Mouse (Mus musculus) adrenal gland, adult 18-20 months (tissue): ENCODE data around the gene Crebrf. TPM values are rescaled to one million over a fixed set of nuclear protein-coding genes. Genes with fewer than 3 reads are reported as not detected.

Source experiments
- DNase-seq, 2 experiments: peaks; one replicate each; pipeline ENCODE4 v3.0.0; 2021 to 2022; ENCODE audit warnings: low spot score in 2 of 2
- long read RNA-seq, 2 experiments: library from polyadenylated mRNA; stranded (forward); transcript quantifications; one replicate each; pipeline ENCODE4 v2.0.0; 2021
- total RNA-seq, 2 experiments: library from RNA; stranded (reverse); gene quantifications; 1 replicate in 1 of 2; 2 replicates in 1 of 2; pipeline ENCODE4 v1.2.3; 2021

The Crebrf gene
- 10 to 100 TPM; 60.9 to 62.2 TPM for total RNA-seq
- long read RNA-seq, experiment 1, full-length matches to known transcripts, result 1 of 7 reads
- long read RNA-seq, experiment 1, partial matches to known transcripts, result 2 of 7 reads
- long read RNA-seq, experiment 1, other reads (novel, unspliced or antisense), result 4 of 7 reads
- long read RNA-seq, experiment 2, full-length matches to known transcripts, result 10 of 20 reads
- long read RNA-seq, experiment 2, partial matches to known transcripts, result 2 of 20 reads
- long read RNA-seq, experiment 2, other reads (novel, unspliced or antisense), result 8 of 20 reads

DNA sequence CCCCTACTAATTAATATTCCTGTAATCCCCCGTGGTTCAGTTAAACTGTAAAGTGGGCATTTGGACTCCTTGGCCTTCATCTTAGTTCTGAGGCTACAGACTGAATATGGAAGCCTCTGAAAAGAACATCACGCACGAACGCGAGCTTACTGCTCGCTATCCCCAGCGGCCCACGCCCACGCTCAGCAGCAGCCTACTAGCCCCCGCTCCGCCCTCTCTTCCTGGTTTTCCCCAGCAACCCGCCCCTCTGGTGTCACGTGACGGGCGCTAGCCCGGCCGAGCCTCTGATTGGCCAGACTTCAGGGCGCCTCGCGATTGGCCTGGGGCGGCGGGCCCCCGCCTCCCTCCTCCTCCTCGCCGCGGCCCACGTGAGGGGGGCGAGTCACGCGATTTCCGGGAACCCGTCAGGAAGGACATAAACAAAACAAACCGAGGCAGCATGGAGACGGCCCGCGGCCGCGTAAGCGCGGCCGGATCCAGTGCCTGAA lies at the start of gene Crebrf:
Crebrf (plus strand) TSS at position 380 of the 488 bp plus-strand sequence.
- DNase-seq, result peak; percentile 96

DNA sequence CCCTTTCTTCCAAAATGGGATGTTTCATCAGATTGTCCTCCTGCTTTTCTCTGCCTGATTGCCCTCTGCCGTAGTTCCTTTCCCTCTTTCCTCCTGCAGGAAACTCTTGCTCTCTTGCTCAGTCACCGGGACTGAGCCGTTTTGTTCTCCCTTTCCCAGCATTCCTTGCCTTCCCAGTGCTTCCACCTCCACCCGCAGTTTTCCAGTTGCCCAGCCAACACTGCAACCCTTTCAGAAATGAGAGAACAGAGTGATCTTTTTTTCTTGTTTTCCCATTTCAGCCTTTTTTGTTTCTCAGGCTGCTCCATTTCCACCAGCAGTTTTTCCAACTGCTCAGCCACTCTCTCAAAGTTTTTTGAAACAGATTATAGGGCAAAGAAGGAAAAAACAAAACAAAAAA lies 44.2 kb upstream of the Crebrf start:
- no peak for DNase-seq

DNA sequence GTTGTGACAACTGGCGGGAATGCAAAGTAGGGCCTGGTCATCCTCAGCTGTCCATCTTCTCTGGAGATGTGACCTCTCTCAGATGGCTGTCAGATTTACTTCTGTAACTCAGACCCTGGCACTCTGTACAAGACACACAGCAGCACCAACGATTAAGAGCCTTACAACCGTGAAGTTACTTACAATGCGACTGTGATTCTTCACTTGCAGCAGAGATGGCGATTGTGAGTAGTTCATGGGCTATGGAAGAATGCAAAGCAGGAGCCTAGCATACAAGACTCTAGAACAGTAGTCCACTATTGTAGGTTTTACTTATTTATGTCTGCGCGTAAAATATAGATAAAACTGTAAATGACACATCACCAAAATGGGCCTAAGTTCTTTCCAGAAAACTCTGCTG lies 39.6 kb upstream of the Crebrf start:
- no peak for DNase-seq

DNA sequence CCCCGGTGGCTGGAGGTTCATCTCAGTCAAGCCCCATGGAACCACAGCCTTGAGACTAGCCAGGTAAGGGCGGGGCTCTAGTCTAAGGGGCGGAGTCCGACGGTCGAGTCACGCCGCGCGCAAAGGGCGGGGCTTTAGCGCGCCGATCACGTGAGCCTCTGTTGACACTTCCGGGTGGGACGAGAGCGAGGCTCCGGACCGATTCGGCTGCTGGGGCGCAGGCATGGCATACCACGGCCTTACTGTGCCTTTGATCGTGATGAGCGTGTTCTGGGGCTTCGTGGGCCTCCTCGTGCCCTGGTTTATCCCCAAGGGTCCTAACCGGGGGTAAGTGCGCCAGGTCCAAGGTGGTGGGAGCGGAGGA lies 39.2 kb upstream of the Crebrf start:
- DNase-seq, result peak; percentile 83 to 86

DNA sequence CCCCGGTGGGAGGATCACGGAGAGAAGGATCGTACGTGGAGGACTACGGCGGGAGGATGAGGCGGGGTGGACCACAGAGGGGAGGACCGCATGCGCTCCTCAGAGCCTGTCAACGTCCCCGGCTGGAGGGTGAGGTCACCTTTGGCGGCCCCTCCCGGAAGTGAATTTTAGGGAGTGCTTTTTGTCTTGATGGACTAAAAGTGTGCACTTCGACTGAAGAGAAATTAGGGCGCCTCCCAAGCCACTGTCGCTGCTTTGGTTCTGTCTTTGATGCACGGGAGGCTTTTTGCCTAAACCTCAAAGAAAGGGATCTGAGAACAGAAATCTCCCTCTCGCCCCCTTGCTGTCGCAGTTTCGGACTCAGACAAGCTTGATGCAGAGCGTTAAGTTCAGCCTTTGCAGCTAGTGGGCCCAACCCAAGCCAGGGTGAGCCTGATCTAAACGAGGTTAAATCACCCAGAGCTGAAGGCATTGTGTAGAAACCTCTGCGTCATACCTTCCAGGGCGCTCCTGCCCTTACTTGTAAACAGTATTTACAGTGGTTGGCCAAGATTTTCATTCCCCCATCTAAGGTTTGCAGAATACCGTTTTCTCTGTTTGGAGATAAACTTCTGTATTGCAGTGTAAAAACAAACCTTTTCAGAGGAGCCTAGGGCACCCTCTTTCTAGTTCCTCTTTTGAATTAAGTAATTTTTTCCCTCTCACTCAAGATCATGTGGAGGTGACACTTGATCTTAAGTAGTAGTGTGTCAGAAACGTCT lies 38.7 kb upstream of the Crebrf start:
- DNase-seq, result peak in 1 of 2 experiments; percentile 33

DNA sequence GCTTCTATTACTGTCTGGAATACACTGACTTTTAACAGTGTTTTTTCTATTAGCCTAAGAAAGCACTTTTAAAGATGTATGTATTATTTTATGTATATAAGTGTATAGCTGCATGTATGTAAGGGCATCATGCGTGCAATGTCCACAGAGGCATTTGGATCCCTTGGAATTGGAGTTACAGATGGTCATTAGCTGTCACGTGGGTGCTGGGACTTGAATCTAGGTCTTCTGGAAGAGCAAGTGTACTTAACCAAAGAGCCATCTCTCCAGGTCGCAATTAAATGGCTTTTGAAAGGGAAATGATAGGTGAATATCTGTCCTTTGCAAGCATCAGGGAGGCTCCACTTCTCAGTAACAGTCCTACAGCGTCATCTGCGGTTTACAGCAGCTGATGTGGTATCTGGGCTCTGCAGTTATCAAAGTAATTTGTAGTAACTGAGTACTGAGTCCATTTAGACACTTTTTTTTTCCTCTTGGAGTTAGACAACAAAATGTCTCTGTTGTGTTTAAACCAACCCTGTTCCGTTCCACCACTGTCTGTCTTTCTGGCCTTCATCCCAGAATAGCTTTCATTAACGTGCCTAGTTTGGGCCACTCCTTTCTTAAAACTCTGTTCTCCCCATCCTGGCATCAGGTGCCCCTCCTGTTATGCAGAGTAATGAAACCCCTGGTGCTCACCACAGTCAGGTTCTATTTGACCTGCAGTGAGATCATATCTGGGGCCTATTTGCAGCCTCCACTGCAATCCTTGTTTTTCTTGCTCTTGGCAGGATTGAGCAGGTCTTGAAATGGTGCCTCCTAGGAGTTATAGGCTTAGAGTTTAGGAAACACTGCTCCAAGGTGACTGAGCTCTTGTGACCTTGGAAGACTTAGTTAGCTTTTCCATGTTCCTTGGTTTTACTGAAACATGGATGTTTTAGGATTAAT lies 37.5 kb upstream of the Crebrf start:
- DNase-seq, result no peak

DNA sequence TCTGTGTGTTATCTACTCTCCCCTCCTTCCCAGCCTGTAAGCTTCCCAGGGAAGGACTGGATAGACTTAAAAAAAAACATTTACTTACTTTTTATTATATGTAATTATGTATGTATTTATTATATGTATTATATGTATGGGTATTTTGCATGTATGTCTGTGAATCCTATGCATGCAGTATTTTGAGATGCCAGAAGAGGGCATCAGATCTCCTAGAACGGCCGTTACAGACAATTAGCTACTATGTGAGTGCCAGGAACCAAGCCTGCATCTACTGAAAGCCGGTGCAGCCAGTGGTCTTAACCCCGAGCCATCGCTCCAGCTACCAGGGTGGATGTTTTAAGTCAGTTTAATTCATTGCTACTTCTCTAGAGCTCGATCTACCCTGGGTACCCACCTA lies 34.2 kb upstream of the Crebrf start:
- no peak for DNase-seq

DNA sequence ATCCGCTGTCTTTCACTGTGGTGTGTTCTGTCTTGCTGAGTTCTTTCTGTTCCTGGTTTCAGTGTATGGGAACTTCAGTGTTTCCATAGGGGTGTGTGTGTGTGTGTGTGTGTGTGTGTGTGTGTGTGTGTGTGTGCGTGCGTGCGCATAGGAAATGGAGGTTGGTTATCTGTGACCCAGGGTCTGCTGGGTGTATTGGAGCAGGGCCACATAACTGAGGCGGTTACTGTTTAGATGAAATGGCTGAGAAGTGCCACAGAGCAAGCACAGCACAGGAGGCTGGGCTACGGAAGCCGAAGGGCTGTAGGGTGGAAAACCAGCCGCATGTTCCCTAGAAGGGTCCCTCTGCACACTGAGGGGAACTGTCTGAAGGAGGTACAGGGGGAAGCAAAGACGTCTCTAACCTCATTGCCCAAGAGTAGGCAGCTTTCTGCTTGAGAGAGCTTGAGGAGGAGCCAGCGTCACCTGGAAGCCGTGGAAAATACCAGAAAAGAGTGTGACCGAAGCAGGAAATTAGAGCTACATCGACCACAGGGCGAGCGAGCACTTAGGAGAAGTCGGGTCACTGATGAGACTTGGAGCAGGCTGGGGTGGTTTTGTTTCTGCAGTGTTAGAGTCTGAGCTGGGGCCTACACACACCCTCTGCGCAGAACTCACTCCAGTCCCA lies 29.0 kb upstream of the Crebrf start:
- DNase-seq, result no peak

DNA sequence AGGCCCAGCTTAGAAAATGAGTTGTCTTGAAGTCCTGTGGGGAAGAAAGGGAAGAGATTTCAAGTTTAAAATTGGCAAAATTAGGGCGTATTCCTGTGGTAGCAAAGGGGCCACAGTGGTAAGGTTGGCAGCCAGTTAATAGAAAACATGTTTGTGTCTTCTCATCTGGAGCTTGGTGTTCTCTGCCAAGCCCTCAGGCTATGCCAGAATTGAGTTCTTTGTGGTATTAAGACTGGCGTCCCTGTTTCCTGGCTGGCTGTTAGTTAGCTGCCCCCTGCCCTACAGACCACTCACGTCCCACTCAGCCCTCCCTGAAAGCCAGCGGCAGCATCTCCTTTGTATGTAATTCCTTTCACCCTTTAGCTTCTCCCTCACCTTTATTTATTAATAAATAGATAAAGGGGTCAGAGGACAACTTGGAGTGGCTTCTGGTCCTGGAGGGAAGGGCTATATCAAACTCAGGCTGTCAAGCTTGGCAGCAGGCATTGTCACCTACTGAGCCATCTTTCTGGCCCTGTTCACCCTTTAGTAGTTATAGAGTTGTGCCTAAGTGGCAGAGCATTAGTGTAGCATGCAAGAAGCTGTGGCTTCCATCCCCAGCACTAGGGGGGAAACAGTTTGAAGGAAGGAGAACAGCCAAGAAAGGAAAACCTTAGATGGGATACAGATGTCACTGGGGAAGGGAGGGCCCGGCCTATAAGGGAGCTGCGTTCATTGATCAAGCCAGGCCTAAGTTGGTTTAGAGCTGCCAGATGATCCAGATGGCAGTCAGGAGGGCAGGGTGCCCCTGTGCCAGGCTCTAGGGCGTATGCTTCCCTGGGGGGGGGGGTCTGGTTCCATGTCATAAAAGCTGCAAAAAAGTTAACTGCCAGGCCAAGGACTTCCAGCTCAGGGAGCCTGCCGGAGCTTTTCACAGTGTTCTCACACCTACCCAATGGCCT lies 26.4 kb upstream of the Crebrf start:
- DNase-seq, result no peak

DNA sequence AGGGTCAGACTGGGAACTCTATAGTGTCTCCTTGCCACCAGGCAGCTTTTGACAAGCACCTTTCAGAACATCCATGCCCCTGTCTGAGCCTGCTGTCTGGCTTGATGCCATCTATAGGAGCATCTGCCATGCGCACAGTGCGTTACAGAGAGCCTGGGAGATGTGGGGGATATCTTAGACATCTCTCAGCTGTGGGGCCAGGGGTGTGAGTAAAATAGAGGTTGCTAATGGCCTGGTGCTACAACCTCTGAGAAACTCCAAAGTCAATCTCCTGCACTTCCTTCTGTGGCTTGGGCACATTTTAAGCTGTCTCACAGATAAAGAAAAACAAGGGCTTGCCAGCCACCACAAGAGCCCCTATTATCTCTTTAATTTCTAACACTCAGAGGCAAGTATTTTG lies 25.6 kb upstream of the Crebrf start:
- no peak for DNase-seq

DNA sequence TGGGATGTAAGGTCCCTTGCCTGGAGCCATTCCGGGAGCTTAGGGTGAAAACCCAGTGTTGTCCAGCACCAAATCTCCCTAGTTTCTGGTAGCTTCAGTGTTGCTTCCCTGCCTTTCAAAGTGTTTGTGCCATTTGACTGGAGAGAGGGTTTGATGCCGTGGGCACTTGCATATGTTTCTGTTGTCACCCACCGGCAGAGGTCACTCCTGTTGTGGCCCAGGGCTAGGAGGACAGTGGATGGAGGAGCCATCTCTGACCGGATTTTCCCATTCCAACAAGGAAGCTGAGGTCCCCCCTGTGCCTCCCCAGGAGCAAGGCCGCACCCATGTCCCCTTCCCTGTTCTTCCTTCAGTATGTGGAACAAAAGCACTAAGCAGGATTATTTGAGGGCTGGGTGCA lies 25.2 kb upstream of the Crebrf start:
- no peak for DNase-seq

DNA sequence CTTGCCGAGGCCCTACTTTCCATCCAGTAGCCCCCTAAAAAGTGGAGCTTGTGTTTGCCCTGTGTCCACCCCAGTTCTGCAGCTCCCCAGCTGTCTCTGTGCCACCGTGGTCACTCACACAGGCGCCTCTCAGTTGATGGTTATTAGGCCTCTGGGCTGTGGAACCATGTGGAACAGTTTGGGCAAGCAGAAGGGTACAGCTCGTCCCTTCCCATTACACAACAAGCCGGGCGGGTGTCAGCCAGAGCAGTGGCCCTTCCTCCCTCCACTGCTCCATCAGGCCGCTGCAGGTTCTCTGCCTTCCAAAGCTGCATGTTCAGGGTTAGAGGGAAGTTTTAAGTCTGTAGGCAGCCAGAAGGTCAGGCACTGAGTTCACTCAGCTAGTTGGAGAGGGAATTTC lies 24.3 kb upstream of the Crebrf start:
- DNase-seq, result peak in 1 of 2 experiments; percentile 34

DNA sequence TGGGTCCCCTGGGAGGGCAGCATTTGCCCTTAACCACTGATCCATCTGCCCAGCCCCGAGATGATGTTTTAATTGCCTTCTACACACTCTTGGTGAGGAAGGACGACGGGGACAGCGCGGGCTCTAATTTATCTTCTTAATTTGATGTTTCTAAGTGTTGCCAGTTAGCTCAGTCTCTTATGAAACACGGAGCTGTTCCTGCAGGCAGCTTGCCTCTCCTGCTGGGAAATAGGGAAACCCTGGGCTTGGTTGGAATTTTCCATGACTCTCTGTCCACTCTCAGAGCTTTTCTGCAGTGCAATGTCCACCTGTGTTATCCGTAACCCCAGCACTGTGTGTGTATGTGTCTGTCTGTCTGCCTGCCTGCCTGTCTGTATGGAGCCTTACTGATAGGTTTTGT lies 22.0 kb upstream of the Crebrf start:
- DNase-seq, result no peak

DNA sequence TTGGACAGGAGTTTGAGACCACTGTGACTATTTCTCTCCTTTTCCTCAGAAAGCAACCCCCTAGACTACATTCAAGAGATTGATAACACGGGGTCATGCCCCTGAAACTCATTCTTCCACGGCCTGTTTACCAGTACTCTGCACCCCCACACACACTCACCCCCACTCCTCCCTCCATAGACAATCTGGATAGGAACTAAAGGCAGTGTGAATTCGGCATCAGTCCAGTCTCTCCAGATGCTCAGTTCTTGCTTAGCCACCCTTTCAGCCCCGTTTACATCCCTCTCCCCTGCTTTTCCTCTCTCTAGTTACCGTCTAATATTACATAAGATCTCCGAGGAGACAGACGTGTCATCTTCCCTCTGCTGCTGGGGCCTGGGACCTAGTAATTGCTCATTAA lies 21.3 kb upstream of the Crebrf start:
- no peak for DNase-seq

DNA sequence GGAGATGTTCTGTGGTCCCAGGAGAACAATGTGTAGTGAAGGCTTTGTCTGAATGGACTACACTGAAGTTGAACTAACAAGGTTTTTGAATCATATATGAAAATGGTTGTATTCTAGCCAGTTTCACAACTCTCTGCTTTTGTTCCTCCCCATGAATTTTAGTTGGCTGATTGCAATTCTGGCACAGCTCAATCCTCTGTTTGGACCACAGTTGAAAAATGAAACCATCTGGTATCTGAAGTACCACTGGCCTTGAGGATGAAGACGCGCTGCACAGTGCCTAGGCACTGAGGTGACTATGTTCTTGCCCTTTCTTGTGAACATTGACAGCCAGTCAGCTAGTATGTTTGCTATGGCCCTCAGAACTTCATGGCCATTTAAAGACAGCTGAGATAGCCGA lies 20.3 kb upstream of the Crebrf start:
- no peak for DNase-seq

DNA sequence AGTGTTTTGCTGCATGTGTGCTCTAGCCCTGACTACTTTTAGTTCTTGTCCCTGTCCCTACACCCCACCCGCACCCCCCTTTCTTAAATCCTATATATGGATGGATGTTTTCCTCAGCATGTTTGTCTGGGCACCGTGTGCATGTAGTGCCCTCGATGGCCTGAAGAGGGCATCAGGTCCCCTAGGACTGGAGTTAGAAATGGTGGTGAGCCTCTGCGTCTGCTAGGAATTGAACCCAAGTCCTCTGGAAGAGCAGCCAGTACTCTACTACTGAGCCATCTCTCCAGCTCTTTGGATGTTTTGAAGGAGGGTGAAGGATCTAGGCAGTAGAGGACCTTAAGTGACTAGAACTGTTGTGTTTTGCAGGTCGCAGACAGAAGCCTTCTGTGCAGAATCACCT lies 16.6 kb upstream of the Crebrf start:
- DNase-seq, result no peak

DNA sequence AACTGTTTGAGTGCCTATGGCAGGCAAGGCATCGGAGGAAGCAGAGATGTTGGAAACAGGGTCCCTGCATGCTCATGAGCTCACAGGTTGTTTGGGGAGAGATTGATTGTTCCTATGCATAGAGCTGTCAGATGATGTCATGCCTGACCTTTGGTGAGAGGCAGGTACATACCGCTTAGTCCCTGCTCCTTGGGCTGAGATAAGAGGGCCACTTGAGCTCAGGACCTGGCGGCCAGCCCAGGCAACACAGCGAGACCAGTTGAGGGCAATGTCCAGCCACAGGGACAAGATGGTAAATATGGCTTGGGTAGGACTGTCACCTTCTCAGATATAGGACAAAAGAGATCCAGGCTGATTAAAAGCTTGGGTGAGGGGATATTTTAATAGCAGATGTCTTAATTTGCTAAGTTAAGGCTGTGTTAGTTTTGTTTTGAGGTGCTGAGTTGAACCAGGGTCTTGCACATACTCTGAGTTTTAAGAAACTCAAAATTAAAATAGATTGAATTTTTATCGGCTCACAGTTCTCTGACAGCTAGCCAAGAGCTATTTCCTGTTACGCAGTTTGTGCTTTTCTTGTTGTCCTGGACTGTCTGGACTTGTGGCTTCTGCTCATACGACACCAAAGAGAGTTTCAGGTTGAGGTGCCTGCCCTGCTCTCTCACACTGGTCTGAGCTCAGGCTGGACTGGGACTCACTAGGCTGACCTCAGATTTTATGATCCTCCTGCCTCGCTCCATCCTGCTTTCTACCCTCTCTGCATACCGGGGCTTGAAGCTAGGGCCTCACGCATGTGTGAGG lies 15.4 kb upstream of the Crebrf start:
- DNase-seq, result no peak

DNA sequence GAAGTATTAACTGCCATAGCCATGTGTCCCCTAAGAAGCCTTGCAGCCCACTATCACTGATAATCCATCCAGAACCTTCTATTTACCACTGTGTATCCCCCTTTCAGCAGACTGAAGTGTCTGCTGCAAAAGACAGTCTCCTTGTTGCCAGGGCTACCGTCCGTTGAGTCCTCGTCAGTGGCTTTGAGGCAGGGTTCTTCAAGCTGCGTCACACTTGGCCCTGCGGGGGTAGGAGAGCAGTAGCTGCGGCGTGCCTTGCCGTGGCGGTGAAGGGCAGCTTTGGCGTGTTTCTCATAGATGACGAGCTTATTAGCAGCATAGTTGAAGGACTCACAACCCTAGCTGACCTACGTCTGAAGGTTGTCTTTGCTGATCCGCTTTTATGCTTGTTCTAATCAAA lies 13.9 kb upstream of the Crebrf start:
- DNase-seq, result no peak

DNA sequence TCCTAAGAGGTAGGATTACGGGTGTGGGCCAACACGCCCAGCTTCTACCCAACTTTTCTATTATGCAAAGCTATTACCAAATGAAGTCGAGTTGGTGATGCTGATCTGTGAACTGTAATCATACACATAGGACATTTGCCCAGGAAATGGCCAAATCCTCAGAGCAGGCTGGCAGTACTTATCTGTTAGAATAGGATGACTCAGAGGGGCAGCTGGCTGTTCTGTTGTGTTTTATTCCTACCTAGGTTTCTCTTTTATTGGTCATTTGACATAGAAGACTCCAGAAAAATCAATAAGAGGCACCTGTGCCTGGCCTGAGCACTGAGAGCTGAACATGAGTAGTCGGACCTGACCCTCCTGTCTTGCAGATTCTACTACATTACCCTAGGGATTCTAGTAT lies 12.8 kb upstream of the Crebrf start:
- DNase-seq, result no peak
